Mouse (Mus musculus) stomach, postnatal 0 days (tissue): ENCODE data around the gene Fmn2. TPM values are rescaled to one million over a fixed set of nuclear protein-coding genes. Genes with fewer than 3 reads are reported as not detected.
A peak's percentile ranks its signal among the peaks of the same experiment; 100 is the strongest.

ENCODE experiments used
- ATAC-seq: fragments of 200-750 bp; cut with Nextera tagmentation; 2 replicates; pipeline ENCODE4 v1.8.0; 2017; ENCODE audit not compliant: low FRiP score, low TSS enrichment
- DNase-seq: peaks from one replicate; pipeline ENCODE4 v3.0.0-alpha.2; 2016; ENCODE audit warnings: low spot score
- H3K27ac ChIP-seq: fragments of 300-500 bp; sonication (generic); replicated peaks from 2 replicates; pipeline ENCODE4 v1.5.1; 2014; ENCODE audit warnings: mild to moderate bottlenecking, control low read depth
- H3K27me3 ChIP-seq: fragments of 300-500 bp; sonication (generic); 2 replicates; pipeline ENCODE4 v1.6.1; 2014; ENCODE audit warnings: low read length; ENCODE audit not compliant: control insufficient read depth, insufficient read depth
- H3K36me3 ChIP-seq: fragments of 300-500 bp; sonication (generic); 2 replicates; pipeline ENCODE4 v1.6.1; 2014; ENCODE audit warnings: low read length, mixed read lengths; ENCODE audit not compliant: control insufficient read depth, insufficient read depth
- H3K4me1 ChIP-seq: fragments of 300-500 bp; sonication (generic); replicated peaks from 2 replicates; pipeline ENCODE4 v1.6.1; 2014; ENCODE audit warnings: antibody characterized with exemption; ENCODE audit not compliant: control insufficient read depth, insufficient read depth
- H3K4me2 ChIP-seq: fragments of 300-500 bp; sonication (generic); replicated peaks from 2 replicates; pipeline ENCODE4 v1.6.1; 2014; ENCODE audit warnings: low read depth, mild to moderate bottlenecking, control low read depth, moderate library complexity
- H3K4me3 ChIP-seq: fragments of 300-500 bp; sonication (generic); 2 replicates; pipeline ENCODE4 v1.5.1; 2014; ENCODE audit warnings: low read depth, low read length, control low read depth
- H3K9ac ChIP-seq: fragments of 300-500 bp; sonication (generic); 2 replicates; pipeline ENCODE4 v1.6.1; 2014; ENCODE audit warnings: mild to moderate bottlenecking, low read length, control low read depth, mixed read lengths
- H3K9me3 ChIP-seq: fragments of 300-500 bp; sonication (generic); 2 replicates; pipeline ENCODE4 v1.6.1; 2016; ENCODE audit warnings: low read length; ENCODE audit not compliant: control insufficient read depth
- CTCF ChIP-seq: IDR thresholded peaks from 2 replicates; pipeline ENCODE4 v1.5.1; 2016; ENCODE audit warnings: antibody characterized with exemption, low read depth, mild to moderate bottlenecking, moderate library complexity
- EP300 ChIP-seq: optimal IDR thresholded peaks from 2 replicates; pipeline ENCODE3; 2016; ENCODE audit warnings: antibody characterized with exemption
- WGBS: fragments of 180-500 bp; shearing (Covaris S2); extraction: QIAGEN DNeasy Blood & Tissue Kit; methylation state at CpG from one replicate; pipeline ENCODE4 v1.1.7; 2014; 5-methylcytosine and 5-hydroxymethylcytosine counted together
- polyA plus RNA-seq: library from polyadenylated mRNA; unstranded; fragments of >200 nt; fragmentation: Nextera tagmentation; extraction: Ambion mirVana; gene quantifications from 2 replicates; pipeline ENCODE4 v1.2.1, GENCODE M21; 2015

Gene Fmn2
- polyA plus RNA-seq, 1 experiment from 2014 or later, result 0.67 TPM

DNA sequence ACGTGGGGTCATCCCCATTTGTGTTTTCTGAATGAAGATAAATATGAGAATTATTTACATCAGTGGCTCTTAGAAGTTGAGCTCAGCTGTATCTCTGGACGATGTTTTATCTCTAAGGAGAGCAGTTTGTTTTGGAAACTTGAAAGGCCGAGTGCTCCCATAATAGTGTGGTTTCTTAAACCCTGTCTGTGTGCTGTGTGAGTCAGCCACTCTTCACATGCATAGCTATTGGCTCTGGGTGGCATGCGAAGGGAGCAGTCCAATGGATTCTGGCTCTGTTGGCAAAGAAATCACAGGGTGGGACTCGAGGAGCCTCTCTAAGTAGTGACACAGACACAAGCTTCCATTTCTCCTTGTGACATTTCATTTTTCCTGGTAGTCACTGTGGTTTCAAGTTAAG lies 152.9 kb downstream of the Fmn2 start:
- H3K36me3 ChIP-seq, result no peaks in the 10 kb centered on the region
- no peak overlapping the region for H3K4me3 ChIP-seq
- no peaks in the 10 kb centered on the region for H3K27me3 ChIP-seq
- H3K9ac ChIP-seq, result no peak overlapping the region
- 0 out of 2 replicates have a peak overlapping the region, but pooled peaks have one; percentile 24 for H3K27ac ChIP-seq
- TF ChIP-seq EP300, result no peak
- TF ChIP-seq CTCF, result no peak
- H3K4me1 ChIP-seq, result no peaks in the 10 kb centered on the region
- H3K9me3 ChIP-seq, result no peaks in the 10 kb centered on the region
- WGBS, result 24% methylated on average over 5 of the region's 5 CpGs
- no peak for ATAC-seq
- DNase-seq, result no peak
- no peak overlapping the region for H3K4me2 ChIP-seq

- DNase-seq, result no peak
- H3K4me3 ChIP-seq, result no peak overlapping the region
- no peak overlapping the region for H3K27ac ChIP-seq
- no peak for TF ChIP-seq EP300
- no peak for TF ChIP-seq CTCF
- H3K27me3 ChIP-seq, result no peaks in the 10 kb centered on the region
- H3K4me1 ChIP-seq, result no peaks in the 10 kb centered on the region
- WGBS, result 76% methylated on average over 9 of the region's 9 CpGs
- no peaks in the 10 kb centered on the region for H3K36me3 ChIP-seq
- H3K9ac ChIP-seq, result no peak overlapping the region
- no peak for ATAC-seq
- H3K9me3 ChIP-seq, result no peaks in the 10 kb centered on the region
- no peak overlapping the region for H3K4me2 ChIP-seq
Observed at GRCm38 (mm10) chr1:174655354-174655753, 153.7 kb downstream of the Fmn2 start.

DNA sequence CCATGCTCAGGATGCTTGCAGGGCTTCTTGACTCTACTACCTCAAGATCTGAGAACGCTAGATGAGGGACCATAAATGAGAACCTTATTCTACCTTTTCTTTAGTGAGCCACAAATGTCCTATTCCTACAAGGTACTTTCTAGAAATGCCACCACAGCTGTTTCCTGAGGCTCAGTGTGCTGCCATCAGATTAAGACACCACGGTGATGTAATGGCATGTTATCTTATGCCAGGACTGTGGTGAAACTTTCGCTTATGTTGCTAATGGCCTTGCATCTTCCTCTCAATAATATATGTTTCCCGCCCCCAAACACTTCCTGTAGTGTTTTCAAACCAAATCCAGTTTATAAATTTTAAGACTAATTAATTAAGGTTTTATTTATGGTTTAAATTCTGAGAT lies 154.9 kb downstream of the Fmn2 start:
- Histone ChIP-seq H3K4me3 (no peak overlapping the region), H3K4me1 (no peaks in the 10 kb centered on the region), H3K4me2 (no peak overlapping the region), H3K9me3 (no peaks in the 10 kb centered on the region), H3K27me3 (no peaks in the 10 kb centered on the region), H3K36me3 (no peaks in the 10 kb centered on the region), H3K27ac (no peak overlapping the region), H3K9ac (no peak overlapping the region)
- DNase-seq (no peak), ATAC-seq (no peak)
- 84% methylated on average over 4 of the region's 4 CpGs for WGBS
- TF ChIP-seq CTCF (no peak), EP300 (no peak)

DNA sequence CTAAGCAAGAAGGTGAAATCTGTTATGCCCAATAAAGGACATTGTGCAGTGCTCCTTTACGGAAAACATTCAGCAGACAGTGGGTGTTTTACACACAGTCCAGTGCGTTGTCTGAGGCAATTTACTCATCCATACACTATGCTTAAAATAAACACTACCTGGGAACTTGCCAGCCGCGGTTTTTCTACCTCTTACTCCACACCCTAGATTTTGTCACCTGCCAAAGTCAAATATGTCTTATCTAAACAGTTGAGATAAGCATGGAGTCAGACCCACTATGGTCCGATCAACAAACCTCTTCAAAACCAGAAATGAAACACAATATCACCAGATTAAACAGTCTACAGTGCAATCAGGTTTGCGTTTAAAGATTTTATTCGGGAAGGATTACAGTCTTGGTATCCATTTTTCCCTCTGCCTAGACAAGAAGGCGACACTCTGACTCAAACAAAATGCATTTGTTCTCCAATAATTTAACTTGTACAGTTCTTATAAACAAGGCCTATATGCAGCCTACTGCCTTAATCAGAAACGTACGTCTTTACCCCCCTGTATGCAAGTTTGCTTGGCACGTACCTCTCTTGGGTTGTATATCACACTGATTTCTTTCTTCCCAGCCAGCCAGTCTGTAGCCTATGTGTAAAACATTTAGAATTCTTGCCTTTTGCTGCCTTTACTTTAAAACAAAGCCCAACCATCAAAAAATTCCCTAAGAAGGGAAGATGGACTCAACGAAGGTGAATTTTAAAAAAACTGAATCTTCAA lies 158.0 kb downstream of the Fmn2 start:
- Histone ChIP-seq H3K4me2 (0 out of 2 replicates have a peak overlapping the region, but pooled peaks have one; percentile 5), H3K9me3 (no peaks in the 10 kb centered on the region), H3K36me3 (no peaks in the 10 kb centered on the region), H3K27ac (no peak overlapping the region), H3K9ac (no peak overlapping the region), H3K4me3 (no peak overlapping the region), H3K4me1 (no peaks in the 10 kb centered on the region), H3K27me3 (no peaks in the 10 kb centered on the region)
- 21% methylated on average over 12 of the region's 12 CpGs for WGBS
- ATAC-seq (peak; percentile 65), DNase-seq (peak; percentile 56)
- TF ChIP-seq CTCF (no peak), EP300 (no peak)

- H3K36me3 ChIP-seq, result no peaks in the 10 kb centered on the region
- no peak for ATAC-seq
Observed at GRCm38 (mm10) chr1:174665116-174665515, 163.5 kb downstream of the Fmn2 start.

DNA sequence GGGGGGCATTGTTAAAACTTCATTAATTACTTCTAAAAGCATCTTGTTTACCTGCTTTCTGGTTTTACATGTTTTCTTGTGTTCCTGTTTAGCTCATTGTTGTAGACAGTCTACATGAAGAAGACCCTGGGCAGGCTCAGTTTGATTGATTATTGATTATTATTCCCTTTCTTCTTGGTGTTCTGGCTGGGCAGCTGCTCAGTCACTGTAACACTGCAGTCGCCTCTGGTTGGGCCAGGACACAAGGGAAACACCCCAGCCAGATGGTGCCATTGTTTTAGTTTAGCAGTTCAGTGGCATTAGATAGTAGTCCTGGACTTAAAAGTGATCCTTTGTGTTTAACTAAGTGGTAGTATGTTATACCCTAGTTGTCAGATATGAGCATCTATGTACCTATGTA lies 167.5 kb downstream of the Fmn2 start:
- 92% methylated on average over 1 of the region's 1 CpGs for WGBS
- Histone ChIP-seq H3K9ac (no peak overlapping the region), H3K9me3 (no peaks in the 10 kb centered on the region), H3K27me3 (no peaks in the 10 kb centered on the region), H3K27ac (no peak overlapping the region), H3K4me1 (no peaks in the 10 kb centered on the region), H3K4me3 (no peak overlapping the region), H3K4me2 (no peak overlapping the region), H3K36me3 (no peaks in the 10 kb centered on the region)
- no peak for DNase-seq
- TF ChIP-seq EP300, result no peak
- no peak for TF ChIP-seq CTCF
- no peak for ATAC-seq

More at GRCm38 (mm10) chr1:174665116-174665515, 163.5 kb downstream of the Fmn2 start:
- H3K9ac ChIP-seq, result no peak overlapping the region
- H3K27me3 ChIP-seq, result no peaks in the 10 kb centered on the region
- no peaks in the 10 kb centered on the region for H3K4me1 ChIP-seq
- H3K27ac ChIP-seq, result no peak overlapping the region
- DNase-seq, result no peak
- no peaks in the 10 kb centered on the region for H3K9me3 ChIP-seq
- H3K4me2 ChIP-seq, result no peak overlapping the region
- no peak for TF ChIP-seq EP300
- no peak for TF ChIP-seq CTCF
- H3K4me3 ChIP-seq, result no peak overlapping the region
